Mouse (Mus musculus): Measurements from ENCODE around the gene Med6. TPM values are rescaled to one million over a fixed set of nuclear protein-coding genes. Genes with fewer than 3 reads are reported as not detected.
"Not testable (repeated sequence)": the region's sequence is repeated elsewhere in the genome, so short reads cannot be mapped to it uniquely, and the experiment has no call there.

The Med6 gene
- total RNA-seq, 2 experiments from 2014 or later: 29.5 to 31.7 TPM

DNA sequence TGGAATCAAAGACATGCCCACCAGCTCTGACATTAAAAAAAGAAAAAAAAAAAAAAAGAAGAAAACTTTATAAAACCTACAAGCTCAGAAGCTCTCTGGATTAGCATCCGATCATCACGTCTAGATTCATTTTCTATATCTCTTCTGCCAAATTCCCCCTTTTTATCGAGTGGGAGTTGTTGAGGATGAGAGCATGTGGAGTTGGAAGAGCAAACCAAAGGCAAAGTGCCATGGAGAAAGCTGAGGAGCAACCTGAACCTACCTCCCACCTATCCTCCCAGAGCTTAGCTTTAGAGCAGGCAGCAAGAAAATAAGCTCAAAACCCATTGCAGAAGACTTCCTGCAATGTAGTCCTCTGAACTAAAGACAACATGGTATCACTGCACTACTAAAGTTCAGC is 30.6 kb downstream of the Med6 start:
- DNase-seq (ENCODE audit: low spot score in 2 of 2): no peak

DNA sequence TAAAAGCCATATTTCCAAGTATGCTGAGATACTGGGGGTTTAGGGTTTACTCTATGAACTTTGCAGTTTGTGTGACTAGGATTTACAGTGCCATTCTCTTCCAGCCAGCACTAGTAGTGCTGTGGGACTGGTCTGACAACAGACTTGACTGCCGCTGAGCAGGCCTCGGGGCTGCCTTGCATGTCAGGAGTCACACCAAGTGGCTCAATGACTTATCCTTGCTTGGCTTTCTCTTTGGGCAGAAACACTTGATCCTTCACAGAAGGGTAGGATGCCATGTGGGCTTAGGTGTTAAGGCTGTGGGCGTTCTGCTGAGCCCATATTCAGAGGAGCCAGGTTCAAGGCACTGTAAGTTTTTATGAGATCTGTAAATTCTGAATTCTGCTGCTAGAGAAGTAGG is 45.5 kb downstream of the Med6 start:
- DNase-seq (ENCODE audit: low spot score in 2 of 2): no peak

DNA sequence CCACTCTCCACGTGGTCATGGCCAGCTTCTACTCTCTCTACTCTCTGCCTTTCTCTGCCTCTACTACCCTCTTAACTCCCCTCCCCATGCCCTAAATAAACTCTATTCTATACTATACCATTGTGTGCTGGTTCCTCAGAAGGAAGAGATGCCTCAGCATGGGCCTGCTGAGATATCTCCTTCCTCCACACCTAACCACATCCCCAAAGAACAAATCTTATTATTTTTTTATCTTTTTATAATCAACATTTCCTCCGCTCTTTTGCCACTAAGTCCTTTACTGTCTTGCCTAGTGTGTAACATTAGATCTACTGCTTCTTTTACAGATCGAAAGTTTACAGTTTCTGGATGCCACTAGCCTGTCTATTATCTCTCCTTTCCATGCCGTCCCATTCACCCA is 47.6 kb downstream of the Med6 start:
- DNase-seq (ENCODE audit: low spot score in 2 of 2): no peak

DNA sequence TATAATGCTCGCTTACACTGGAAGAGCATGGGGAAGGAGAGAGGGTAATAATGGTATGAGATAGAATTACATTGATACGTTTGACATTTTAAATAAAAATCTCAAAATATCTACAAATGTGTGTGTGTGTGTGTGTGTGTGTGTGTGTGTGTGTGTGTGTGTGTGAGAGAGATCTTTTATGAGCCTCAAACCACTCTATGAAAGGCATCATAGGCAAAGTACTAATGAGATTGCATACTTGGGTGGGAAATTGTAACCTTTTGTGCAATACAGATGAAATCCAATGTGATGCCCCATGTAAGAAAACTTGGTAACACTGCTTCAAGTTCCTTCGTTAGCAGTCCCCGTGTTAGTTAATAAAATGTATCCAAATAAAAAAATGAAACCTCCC is 61.8 kb downstream of the Med6 start:
- no peak for DNase-seq (ENCODE audit: low spot score in 2 of 2)

DNA sequence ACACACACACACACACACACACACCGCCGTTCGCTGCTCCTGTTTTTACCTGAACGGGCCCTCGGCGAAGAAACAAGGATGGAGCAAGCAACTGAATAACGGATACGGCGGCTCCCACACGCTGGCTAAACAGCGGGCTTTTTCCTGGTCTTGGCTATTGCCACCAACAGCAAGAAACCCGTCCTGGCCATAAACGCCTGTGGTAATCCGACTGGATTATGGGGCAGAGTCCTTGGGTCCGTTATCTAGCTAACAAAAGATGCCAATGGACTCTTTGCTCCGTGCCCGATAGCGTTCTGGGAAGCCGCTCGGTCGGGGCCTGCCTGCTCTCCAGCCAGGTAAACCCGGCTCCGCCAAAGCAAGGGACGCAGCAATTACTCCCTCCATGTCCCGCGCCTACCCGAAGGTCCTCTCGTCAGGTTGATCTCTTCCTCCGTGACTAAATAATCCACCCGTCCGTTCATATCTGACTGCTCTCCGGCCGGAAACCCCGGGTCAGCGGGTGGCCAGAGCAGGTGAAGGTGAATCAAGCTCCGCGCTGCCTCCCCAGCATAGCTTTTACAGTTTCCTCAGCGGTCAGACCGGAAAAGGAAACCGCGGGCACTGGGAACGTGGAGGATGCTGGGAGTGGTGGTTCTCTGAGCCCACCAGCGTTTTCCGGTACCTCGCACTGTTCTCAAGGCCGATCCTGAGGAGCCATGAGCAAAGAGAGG is 62.3 kb downstream of the Med6 start, which contains the start of the genes Gm20498 and Synj2bp:
TSS of gene Gm20498 (minus strand) at position 590 of the 713 bp plus-strand sequence.
TSS of gene Synj2bp (minus strand) at position 596 of the 713 bp plus-strand sequence.
- peak; percentile 81 to 89 for DNase-seq (ENCODE audit: low spot score in 2 of 2)

DNA sequence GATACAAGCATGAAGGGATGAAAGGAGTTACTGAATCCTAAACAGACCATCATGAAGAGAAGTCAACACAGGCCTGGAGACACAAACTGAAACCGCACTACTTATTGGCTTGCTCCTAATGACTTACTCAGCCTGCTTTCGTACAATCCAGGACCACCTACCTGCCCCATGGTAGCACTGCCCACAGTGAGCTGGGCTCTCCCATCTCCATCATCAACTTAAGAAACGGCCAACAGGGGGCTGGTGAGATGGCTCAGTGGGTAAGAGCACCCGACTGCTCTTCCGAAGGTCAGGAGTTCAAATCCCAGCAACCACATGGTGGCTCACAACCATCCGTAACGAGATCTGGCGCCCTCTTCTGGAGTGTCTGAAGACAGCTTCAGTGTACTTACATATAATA is 64.2 kb downstream of the Med6 start:
- DNase-seq (ENCODE audit: low spot score in 2 of 2): not testable (repeated sequence)

Other genes with a start within 250 kb of the Med6 start
- 1 to 10 TPM; 1.4 to 1.6 TPM for gene Gm4787, start 215.5 kb downstream of the Med6 start, total RNA-seq (2021)
- gene Adam4, start 173.1 kb downstream of the Med6 start, total RNA-seq (2021): 1 to 10 TPM; 1.5 to 2.7 TPM
- 10 to 100 TPM; 39.7 to 40.3 TPM for gene Cox16, start 109.9 kb downstream of the Med6 start, total RNA-seq (2021)
- 10 to 100 TPM; 35.1 to 41.0 TPM for gene Gm20498, start 62.1 kb downstream of the Med6 start, total RNA-seq (2021)
- 10 to 100 TPM; 29.4 to 31.3 TPM for gene Synj2bp, start 62.1 kb downstream of the Med6 start, total RNA-seq (2021)
- gene Adam21, start 26.5 kb downstream of the Med6 start, total RNA-seq (2021): under 1 TPM in 1 of 2 experiments, not detected in 1; 0.20 TPM
- 10 to 100 TPM; 38.8 to 44.5 TPM for gene Ttc9, start 36.2 kb upstream of the Med6 start, total RNA-seq (2021)
- gene Map3k9, start 186.2 kb upstream of the Med6 start, total RNA-seq (2021): 10 to 100 TPM; 30.8 to 31.9 TPM